Mouse (Mus musculus) adrenal gland, postnatal 14 days (tissue): Measurements from ENCODE around the gene Cldn34a. TPM values are rescaled to one million over a fixed set of nuclear protein-coding genes. Genes with fewer than 3 reads are reported as not detected.
"Not testable (repeated sequence)": the region's sequence is repeated elsewhere in the genome, so short reads cannot be mapped to it uniquely, and the experiment has no call there.

Experiments
- DNase-seq: peaks from one replicate; pipeline ENCODE4 v3.0.0; 2021; ENCODE audit warnings: mixed read lengths
- long read RNA-seq, 2 experiments: library from polyadenylated mRNA; stranded (forward); transcript quantifications; one replicate each; pipeline ENCODE4 v2.0.0; 2021
- total RNA-seq: library from RNA; stranded (reverse); gene quantifications from 2 replicates; pipeline ENCODE4 v1.2.3, GENCODE M21; 2021

The Cldn34a gene
- not detected in 2 replicates for total RNA-seq
- long read RNA-seq, experiment 1, result 0 reads
- long read RNA-seq, experiment 2, result 0 reads

DNA sequence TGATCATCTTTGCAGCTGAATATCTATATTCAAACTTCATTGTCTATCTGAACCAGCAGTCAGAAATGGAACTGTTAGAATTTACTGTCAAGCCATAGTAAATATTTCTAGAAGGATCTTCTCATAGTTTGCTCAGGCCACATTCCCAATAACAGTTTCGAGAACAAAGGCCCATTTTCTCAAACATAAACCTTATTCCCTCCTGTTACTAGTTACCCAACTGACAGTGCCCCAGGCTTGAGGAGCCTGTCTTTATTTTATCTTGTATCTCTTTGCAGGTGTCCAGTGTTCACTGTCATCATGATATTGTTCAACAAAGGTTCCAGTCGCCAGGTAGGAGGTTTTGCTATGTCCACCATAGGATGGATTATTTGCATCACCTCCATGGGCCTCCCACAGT lies at the start of gene Cldn34a:
TSS of gene Cldn34a (plus strand) at position 301 of the 400 bp plus-strand sequence.
- DNase-seq, result no peak

DNA sequence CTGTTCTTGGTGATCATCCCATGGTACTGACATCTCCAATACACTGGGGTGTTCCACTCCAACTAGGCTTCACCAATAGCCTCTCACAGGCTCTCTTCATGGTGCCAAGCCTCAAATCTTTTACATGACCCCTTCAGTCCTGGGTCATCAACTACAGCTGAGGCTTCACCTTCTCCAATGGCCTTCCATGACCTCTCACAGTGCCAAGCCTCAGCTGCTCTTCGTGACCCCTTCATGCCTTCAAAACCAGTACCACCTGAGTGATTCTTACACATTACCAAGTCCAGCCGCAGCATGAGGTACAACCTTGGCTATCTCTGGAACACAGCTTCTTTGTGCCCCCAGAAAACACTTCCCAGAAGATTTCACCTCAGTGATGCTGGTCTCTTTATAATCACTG lies 44.5 kb upstream of the Cldn34a start:
- DNase-seq, result not testable (repeated sequence)

DNA sequence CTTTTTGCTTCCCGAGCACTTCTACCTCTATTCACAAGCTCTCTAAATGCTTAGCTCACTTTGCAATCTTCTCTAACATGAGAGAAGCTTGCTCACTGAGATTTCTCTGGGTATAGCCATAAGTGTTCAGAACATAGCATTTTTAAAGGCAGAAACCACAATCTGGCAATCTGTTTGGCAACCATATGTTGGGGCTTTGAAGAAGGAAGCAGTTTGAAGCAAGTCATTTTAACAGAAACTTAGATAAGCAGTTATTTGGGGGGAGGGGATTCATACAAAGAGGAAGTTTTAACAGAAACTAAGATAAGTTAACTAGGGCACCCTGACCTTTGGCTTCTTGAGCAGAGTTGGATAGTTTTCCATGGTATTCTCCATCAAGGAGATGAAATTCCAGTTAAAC lies 17.4 kb upstream of the Cldn34a start:
- no peak for DNase-seq

DNA sequence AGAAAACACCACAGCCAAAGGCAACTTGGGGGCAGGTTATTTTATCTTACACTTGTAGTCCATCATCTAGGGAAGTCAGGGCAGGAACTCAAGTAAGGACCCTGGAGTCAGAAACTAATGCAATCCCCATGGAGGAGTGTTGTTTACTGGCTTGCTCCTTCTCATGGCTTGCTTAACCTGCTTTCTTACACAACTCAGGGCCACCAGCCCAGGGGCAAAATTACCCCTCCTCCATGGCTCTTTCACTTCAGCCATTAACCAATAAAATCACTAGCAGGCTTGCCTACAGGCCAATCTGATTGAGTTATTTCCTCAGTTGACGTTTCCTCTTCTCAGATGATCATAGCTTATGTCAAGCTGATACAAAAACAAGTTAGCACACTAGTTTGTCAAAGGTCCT lies 15.0 kb upstream of the Cldn34a start:
- DNase-seq, result no peak

DNA sequence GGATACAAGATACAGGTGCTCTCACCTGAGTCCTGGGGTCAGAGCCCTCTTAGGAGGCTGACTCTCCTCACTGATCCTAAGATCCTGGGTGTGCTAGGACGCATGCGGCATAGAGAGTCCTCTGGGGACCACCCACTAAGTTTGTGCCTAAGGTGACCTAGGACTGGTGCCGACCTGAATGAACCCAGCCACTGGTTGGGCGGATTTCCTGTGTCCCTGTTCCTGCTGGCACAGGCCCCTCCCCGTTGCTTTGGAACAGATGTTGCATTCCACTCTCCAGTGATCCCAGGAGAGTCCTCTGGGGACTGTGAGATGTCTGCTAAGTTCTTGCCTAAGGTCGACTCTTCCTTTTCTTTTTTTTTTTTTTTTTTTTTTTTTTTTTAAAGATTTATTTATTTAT lies 5.7 kb upstream of the Cldn34a start:
- DNase-seq, result no peak

Other genes starting within 250 kb of the Cldn34a start
- gene Kantr, start 235.8 kb upstream of the Cldn34a start, total RNA-seq, result 7.8 and 8.1 TPM in 2 replicates
- gene Tspyl2, start 220.9 kb upstream of the Cldn34a start, total RNA-seq, result 29.5 and 32.1 TPM in 2 replicates
- gene Gpr173, start 194.6 kb upstream of the Cldn34a start, total RNA-seq, result 2.7 and 3.1 TPM in 2 replicates
- gene Shroom2, start 206.1 kb downstream of the Cldn34a start, total RNA-seq, result 8.7 and 10.0 TPM in 2 replicates
- not detected in 2 replicates for gene Gpr143, start 218.6 kb downstream of the Cldn34a start, total RNA-seq